In the genomic region with DNA sequence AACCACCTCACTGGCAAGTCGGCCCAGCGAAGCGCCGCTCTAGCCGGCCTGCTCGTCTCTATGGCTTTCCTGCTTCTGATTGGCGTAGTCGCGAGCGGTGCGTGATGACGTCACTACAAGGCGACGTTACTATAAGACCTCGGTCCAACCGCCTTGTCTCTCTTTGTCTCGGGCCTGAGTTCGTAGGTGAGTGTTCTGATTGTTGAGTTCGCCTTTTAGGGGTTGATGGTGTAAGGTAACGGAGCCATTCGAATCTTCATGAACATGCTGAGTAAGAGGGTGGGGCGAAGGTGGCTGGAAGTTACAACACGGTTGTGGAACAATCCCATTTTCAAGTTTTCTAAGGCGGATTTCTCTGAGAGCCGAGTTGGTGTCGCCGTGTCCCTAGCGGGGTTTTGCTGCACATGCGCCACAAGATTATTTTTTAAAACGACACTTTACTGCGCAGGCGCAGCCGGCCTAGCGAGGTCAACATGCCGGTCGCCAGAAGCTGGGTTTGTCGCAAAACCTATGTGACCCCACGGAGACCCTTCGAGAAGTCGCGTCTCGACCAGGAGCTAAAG, we compare ENCODE assay signal across 8 mouse cellular contexts. TPM values are rescaled to one million over a fixed set of nuclear protein-coding genes. Genes with fewer than 3 reads are reported as not detected.
DNase-seq lines count a peak whose midpoint lies in the region; ATAC-seq and TF ChIP-seq lines count a peak whose summit lies in the region.

Gene Rps9 (plus strand): TSS at position 115 of the 563 bp plus-strand sequence.

- peak; percentile 35 for TF ChIP-seq CTCF in gastrocnemius, adult 2 months (IDR thresholded peaks at IDR 0.05)
- peak; percentile 51 for TF ChIP-seq CTCF in hindbrain, postnatal 0 days (IDR thresholded peaks at IDR 0.05; ENCODE audit: low read depth)
- peak; percentile 47 for TF ChIP-seq CTCF in left cerebral cortex, adult 2 months (IDR thresholded peaks at IDR 0.05)

- H3K4me2 ChIP-seq in hindbrain, postnatal 0 days (ENCODE audit: low read depth, low read length), result peak within 1 kb of the TSS; percentile 87

- peak; percentile 98 for DNase-seq in ZHBTc4 (ENCODE audit: low read depth, low spot score)
- peak; percentile 97 for DNase-seq in gastrocnemius, adult 2 months
- DNase-seq in hindbrain, postnatal 0 days (ENCODE audit: low spot score), result peak; percentile 99
- DNase-seq in left cerebral cortex, adult 2 months (ENCODE audit: extremely low spot score in 1 of 2, low spot score in 2 of 2), result peak; percentile 96 to 97
- DNase-seq in right cerebral cortex, adult 2 months (ENCODE audit: low spot score in 2 of 2), result peak; percentile 98 to 99
- peak; percentile 97 for DNase-seq in urinary bladder, postnatal 14 days (ENCODE audit: low spot score)

- H3K4me3 ChIP-seq in gastrocnemius, adult 2 months, result peak within 1 kb of the TSS; percentile 83
- H3K4me3 ChIP-seq in hindbrain, postnatal 0 days (ENCODE audit: low read length), result peak within 1 kb of the TSS; percentile 71
- H3K4me3 ChIP-seq in left cerebral cortex, adult 2 months, result peak within 1 kb of the TSS; percentile 64

- no peaks in the 10 kb centered on the region for H3K9me3 ChIP-seq in hindbrain, postnatal 0 days (ENCODE audit: low read length)

- H3K27ac ChIP-seq in gastrocnemius, adult 2 months, result peak within 1 kb of the TSS; percentile 95
- peak within 1 kb of the TSS; percentile 92 for H3K27ac ChIP-seq in hindbrain, postnatal 0 days
- peak within 1 kb of the TSS; percentile 91 for H3K27ac ChIP-seq in left cerebral cortex, adult 2 months

- H3K4me1 ChIP-seq in hindbrain, postnatal 0 days (ENCODE audit: insufficient read depth, low read length), result peaks cover 10% of the 10 kb centered on the region

- peak; percentile 82 for ATAC-seq in common myeloid progenitor, adult 5-6 weeks (replicated peaks; ENCODE audit: low read depth, poor library complexity, severe bottlenecking)
- peak; percentile 96 for ATAC-seq in hindbrain, postnatal 0 days
- peak; percentile 81 for ATAC-seq in megakaryocyte, adult 5-6 weeks (ENCODE audit: poor library complexity, severe bottlenecking)

- H3K27me3 ChIP-seq in hindbrain, postnatal 0 days (ENCODE audit: insufficient read depth, low read length), result no peaks in the 10 kb centered on the region

- H3K9ac ChIP-seq in hindbrain, postnatal 0 days (replicated peaks; ENCODE audit: low read length), result peak within 1 kb of the TSS; percentile 65

- intact Hi-C loops in gastrocnemius, adult 2 months (cut with DNase I), result loop anchor here (10.0 kb wide), 1 partner anchor 731 kb away; no protein-coding TSS in a partner anchor
- intact Hi-C loops in left cerebral cortex, adult 2 months (cut with DNase I), result no loop called here

- WGBS in hindbrain, postnatal 0 days, result 3% methylated on average over 42 of the region's 42 CpGs

- peaks cover 26% of the 10 kb centered on the region for H3K36me3 ChIP-seq in hindbrain, postnatal 0 days (ENCODE audit: insufficient read depth, low read length)

RNA-seq across cellular contexts. Expression of gene Rps9, which starts in this region (rescaled TPM):
- 1,976 and 2,051 TPM in 2 replicates for total RNA-seq in common myeloid progenitor, adult 5-6 weeks (2017)
- 100 to 1,000 TPM; 399 to 461 TPM for total RNA-seq in gastrocnemius, adult 2 months (2021)
- total RNA-seq in hindbrain, postnatal 0 days (2014; rRNA removed), result 545 and 569 TPM in 2 replicates
- polyA plus RNA-seq in hindbrain, postnatal 0 days (2015; fragmentation: Nextera tagmentation; extraction: Ambion mirVana), result 743 and 752 TPM in 2 replicates
- total RNA-seq in left cerebral cortex, adult 2 months (2021), result 100 to 1,000 TPM; 325 to 326 TPM
- 1,476 and 1,615 TPM in 2 replicates for total RNA-seq in megakaryocyte, adult 5-6 weeks (2015)
- total RNA-seq in megakaryocyte, adult 5-6 weeks (2017), result 1,141 and 1,307 TPM in 2 replicates

Comparison
In these comparisons a context has a peak if more than half of its experiments do, and no peak if none do; other contexts are left out.
1. Peak in every context shown above with its lines: DNase-seq, ATAC-seq, H3K4me3 ChIP-seq and H3K27ac ChIP-seq.